Mouse (Mus musculus): ENCODE measurements at regions not wholly inside any gene's neighbourhood (a gene's known extent, or its start where the extent isn't known, plus 50 kb on each side); places are given as distances from the start of the nearest gene placed in this dataset.

DNA sequence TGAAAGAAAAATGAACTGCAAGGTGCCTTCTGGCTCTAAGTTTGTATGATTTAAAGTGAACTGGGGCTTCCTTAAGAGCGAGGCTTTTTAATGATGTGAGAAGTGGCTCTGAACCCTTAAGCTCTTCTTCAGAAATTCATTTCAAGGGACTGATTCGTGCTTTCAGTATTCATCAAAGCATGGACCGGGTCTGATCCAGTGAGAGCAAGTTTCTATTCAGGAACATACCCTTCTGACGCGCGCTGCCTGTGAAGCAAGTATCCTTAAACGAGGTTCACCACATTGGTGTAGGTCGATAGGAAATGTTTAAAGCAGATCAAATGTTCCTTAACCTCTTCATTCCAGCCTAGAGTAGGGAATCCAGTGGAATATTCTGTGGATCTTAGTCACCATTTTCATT is 240.1 kb downstream of the Kctd12 start:
- TF ChIP-seq CTCF (IDR thresholded peaks at IDR 0.05; ENCODE audit: extremely low read depth, insufficient read length, insufficient replicate concordance, low read depth, low read length) (no peak), POLR2A (IDR thresholded peaks at IDR 0.05; ENCODE audit: low read depth, low read length) (no peak)

Measured in small intestine, adult 2 months (tissue).